Mouse (Mus musculus) CH12.LX (cell line): ENCODE measurements around the gene Lcat.

ENCODE experiments used
- CHD1 ChIP-seq: IDR thresholded peaks from 2 replicates; pipeline ENCODE4 v1.6.1; 2012; ENCODE audit warnings: low read depth, low read length, improper control_type of control experiment, inconsistent platforms
- CTCF ChIP-seq, 2 experiments: IDR thresholded peaks in 1 of 2; conservative IDR thresholded peaks in 1 of 2; 2 replicates each; pipeline ENCODE4 v1.5.1; 2011 to 2012; ENCODE audit warnings: low read depth in 2 of 2, low read length in 2 of 2, improper control_type of control experiment in 1 of 2, inconsistent platforms in 1 of 2, mild to moderate bottlenecking in 1 of 2, moderate library complexity in 1 of 2
- EP300 ChIP-seq: IDR thresholded peaks from 2 replicates; pipeline ENCODE4 v1.6.1; 2011; ENCODE audit warnings: low read length, improper control_type of control experiment
- GABPA ChIP-seq: IDR thresholded peaks from 2 replicates; pipeline ENCODE4 v1.6.1; 2012; ENCODE audit warnings: low read depth, low read length, improper control_type of control experiment, inconsistent platforms; ENCODE audit not compliant: insufficient replicate concordance
- IRF4 ChIP-seq: IDR thresholded peaks from 2 replicates; pipeline ENCODE4 v1.6.1; 2014; ENCODE audit warnings: low read depth, mild to moderate bottlenecking, inconsistent platforms, low read length, improper control_type of control experiment
- MAX ChIP-seq: IDR thresholded peaks from 2 replicates; pipeline ENCODE4 v1.6.1; 2011; ENCODE audit warnings: low read length, improper control_type of control experiment
- MAZ ChIP-seq: IDR thresholded peaks from 2 replicates; pipeline ENCODE4 v1.6.1; 2012; ENCODE audit warnings: low read depth, mild to moderate bottlenecking, inconsistent platforms, low read length, improper control_type of control experiment, moderate library complexity
- PAX5 ChIP-seq: IDR thresholded peaks from 2 replicates; pipeline ENCODE4 v1.6.1; 2012; ENCODE audit warnings: low read length, inconsistent platforms, mixed read lengths
- POLR2A ChIP-seq: IDR thresholded peaks from 2 replicates; pipeline ENCODE4 v1.6.1; 2011; ENCODE audit warnings: low read depth, mild to moderate bottlenecking, improper control_type of control experiment, low read length
- POLR2AphosphoS2 ChIP-seq: IDR thresholded peaks from 2 replicates; pipeline ENCODE4 v1.6.1; 2011; ENCODE audit warnings: low read depth, low read length, improper control_type of control experiment
- USF1 ChIP-seq: IDR thresholded peaks from 2 replicates; pipeline ENCODE4 v1.6.1; 2014; ENCODE audit warnings: low read depth, mild to moderate bottlenecking, inconsistent platforms, low read length, improper control_type of control experiment
- ZKSCAN1 ChIP-seq: IDR thresholded peaks from 2 replicates; pipeline ENCODE4 v1.6.1; 2012; ENCODE audit warnings: low read depth, inconsistent platforms, low read length, improper control_type of control experiment, borderline replicate concordance
- ZNF384 ChIP-seq: IDR thresholded peaks from 2 replicates; pipeline ENCODE4 v1.6.1; 2012; ENCODE audit warnings: low read depth, low read length, improper control_type of control experiment, inconsistent platforms

- TF ChIP-seq CTCF (conservative IDR thresholded peaks at IDR 0.05 in 1 of 2, IDR thresholded peaks at IDR 0.05 in 1 of 2; ENCODE audit: low read depth in 2 of 2, low read length in 2 of 2): no peak
- no peak for TF ChIP-seq POLR2A
- TF ChIP-seq EP300: no peak
- no peak for TF ChIP-seq ZNF384
- TF ChIP-seq PAX5: no peak
- no peak for TF ChIP-seq MAZ
- TF ChIP-seq CHD1: no peak
- no peak for TF ChIP-seq USF1
- TF ChIP-seq POLR2AphosphoS2: no peak
- no peak for TF ChIP-seq GABPA
- no peak for TF ChIP-seq MAX
- TF ChIP-seq ZKSCAN1: no peak
- TF ChIP-seq IRF4: no peak
Measured at GRCm38 (mm10) chr8:105889756-105890465, 53.3 kb downstream of the Lcat start.
